Mouse (Mus musculus) liver, adult 2 months (tissue): Measurements from ENCODE around the gene Dapk1. TPM values are rescaled to one million over a fixed set of nuclear protein-coding genes. Genes with fewer than 3 reads are reported as not detected.

Experiments
- DNase-seq: peaks from one replicate; pipeline ENCODE4 v3.0.0-alpha.2; 2011; ENCODE audit warnings: low read depth, low spot score; ENCODE audit errors: extremely low read depth
- H3K27ac ChIP-seq: fragments of 200-500 bp; replicated peaks from 2 replicates; pipeline ENCODE4 v1.5.1; 2012; ENCODE audit warnings: low read depth, mild to moderate bottlenecking, control low read depth, inconsistent platforms, low read length; ENCODE audit not compliant: insufficient read depth
- H3K27me3 ChIP-seq: fragments of 200-500 bp; 2 replicates; pipeline ENCODE4 v1.6.1; 2012; ENCODE audit warnings: mild to moderate bottlenecking, moderate library complexity, low read length, inconsistent platforms; ENCODE audit not compliant: control insufficient read depth, insufficient read depth
- H3K36me3 ChIP-seq: fragments of 200-500 bp; 2 replicates; pipeline ENCODE4 v1.6.1; 2012; ENCODE audit warnings: low read length, inconsistent platforms; ENCODE audit not compliant: control insufficient read depth, insufficient read depth
- H3K4me1 ChIP-seq: fragments of 200-500 bp; 2 replicates; pipeline ENCODE4 v1.6.1; 2011; ENCODE audit warnings: low read length; ENCODE audit not compliant: control insufficient read depth, insufficient read depth
- H3K4me3 ChIP-seq: fragments of 200-500 bp; 2 replicates; pipeline ENCODE4 v1.5.1; 2011; ENCODE audit warnings: low read depth, mild to moderate bottlenecking, control low read depth, low read length, moderate library complexity; ENCODE audit not compliant: insufficient read depth
- H3K79me2 ChIP-seq: fragments of 200-500 bp; 2 replicates; pipeline ENCODE4 v1.6.1; 2012; ENCODE audit warnings: inconsistent platforms, mild to moderate bottlenecking, low read length, moderate library complexity; ENCODE audit not compliant: control insufficient read depth, insufficient read depth
- H3K9ac ChIP-seq: fragments of 200-500 bp; 2 replicates; pipeline ENCODE4 v1.6.1; 2012; ENCODE audit warnings: low read depth, mild to moderate bottlenecking, control low read depth, inconsistent platforms, low read length
- CTCF ChIP-seq: fragments of 200-500 bp; IDR thresholded peaks from 2 replicates; pipeline ENCODE4 v1.5.1; 2011; ENCODE audit warnings: low read depth, low read length, control low read depth
- POLR2A ChIP-seq: fragments of 200-500 bp; IDR thresholded peaks from 2 replicates; pipeline ENCODE4 v1.6.1; 2011; ENCODE audit warnings: low read length, control low read depth; ENCODE audit not compliant: insufficient read depth; ENCODE audit errors: extremely low read depth
- WGBS: fragments of 180-500 bp; shearing (Covaris S2); methylation state at CpG from one replicate; pipeline ENCODE4 v1.1.7; 2018; 5-methylcytosine and 5-hydroxymethylcytosine counted together
- polyA plus RNA-seq: library from polyadenylated mRNA; depleted of rRNA; stranded (reverse); fragments of >200 nt; gene quantifications from 2 replicates; pipeline ENCODE4 v1.2.3, GENCODE M21; 2012
- total RNA-seq: library from RNA; depleted of rRNA; stranded (reverse); fragments of >200 nt; gene quantifications from 2 replicates; pipeline ENCODE4 v1.2.3, GENCODE M21; 2014

The Dapk1 gene
- total and polyA plus RNA-seq, 2 experiments = 23.0 to 80.5 TPM

DNA sequence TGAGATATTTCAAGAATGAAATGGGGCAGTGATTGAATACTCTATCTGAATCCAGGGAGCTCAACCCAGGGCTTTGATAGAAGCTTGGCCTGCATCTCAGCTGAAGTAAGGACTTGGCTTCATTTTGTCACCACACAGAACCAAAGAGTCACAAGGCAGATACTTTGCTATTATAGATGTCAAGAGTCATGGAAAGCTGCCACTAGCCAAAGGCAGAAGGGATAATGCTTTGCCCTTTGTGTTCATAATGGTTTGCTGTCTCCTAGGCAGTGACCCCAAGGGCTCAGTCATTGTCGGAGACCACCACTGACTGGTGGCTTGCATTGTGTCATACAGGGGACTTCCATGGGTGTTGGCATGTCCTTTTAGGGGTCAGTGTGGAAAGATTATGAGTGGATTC, 57.9 kb downstream of the Dapk1 start:
- Histone ChIP-seq H3K27ac (peak overlapping the region; percentile 94), H3K36me3 (0 out of 2 replicates have a peak, but pooled peaks cover 2% of the 10 kb centered on the region), H3K9ac (0 out of 2 replicates have a peak overlapping the region, but pooled peaks have one; percentile 37), H3K4me1 (peaks cover 52% of the 10 kb centered on the region), H3K4me3 (no peak overlapping the region), H3K79me2 (peaks cover 49% of the 10 kb centered on the region), H3K27me3 (no peaks in the 10 kb centered on the region)
- WGBS = 22% methylated on average over 1 of the region's 1 CpGs
- TF ChIP-seq CTCF (no peak), POLR2A (no peak)
- DNase-seq = peak; percentile 78

- H3K4me1 ChIP-seq = peaks cover 53% of the 10 kb centered on the region
- H3K36me3 ChIP-seq = 0 out of 2 replicates have a peak, but pooled peaks cover 2% of the 10 kb centered on the region
- peak overlapping the region; percentile 22 for H3K9ac ChIP-seq
- peak overlapping the region; percentile 94 for H3K27ac ChIP-seq
- peak; percentile 98 for DNase-seq
- TF ChIP-seq CTCF (no peak), POLR2A (no peak)
- H3K79me2 ChIP-seq = peaks cover 49% of the 10 kb centered on the region; the same call in 1 of the 2 replicates
- 20% methylated on average over 2 of the region's 2 CpGs for WGBS
- no peak overlapping the region for H3K4me3 ChIP-seq
- no peaks in the 10 kb centered on the region for H3K27me3 ChIP-seq
These were observed 58.3 kb downstream of the Dapk1 start for GRCm38 (mm10) chr13:60660056-60660455.

- Histone ChIP-seq H3K27me3 (no peaks in the 10 kb centered on the region), H3K79me2 (peaks cover 49% of the 10 kb centered on the region; the same call in 1 of the 2 replicates), H3K4me1 (peaks cover 57% of the 10 kb centered on the region), H3K36me3 (0 out of 2 replicates have a peak, but pooled peaks cover 2% of the 10 kb centered on the region), H3K27ac (peak overlapping the region; percentile 86), H3K9ac (peak overlapping the region; percentile 22; the same call in 1 of the 2 replicates), H3K4me3 (no peak overlapping the region)
- peak; percentile 56 for DNase-seq
- no peak for TF ChIP-seq POLR2A
- TF ChIP-seq CTCF = no peak
- WGBS = 46% methylated on average over 9 of the region's 9 CpGs
These were observed 59.0 kb downstream of the Dapk1 start for GRCm38 (mm10) chr13:60660711-60661261.

- Histone ChIP-seq H3K27me3 (no peaks in the 10 kb centered on the region), H3K4me1 (peaks cover 70% of the 10 kb centered on the region), H3K9ac (0 out of 2 replicates have a peak overlapping the region, but pooled peaks have one; percentile 23), H3K79me2 (peaks cover 51% of the 10 kb centered on the region; the same call in 1 of the 2 replicates), H3K4me3 (no peak overlapping the region), H3K36me3 (0 out of 2 replicates have a peak, but pooled peaks cover 2% of the 10 kb centered on the region), H3K27ac (peak overlapping the region; percentile 86)
- TF ChIP-seq CTCF (no peak), POLR2A (no peak)
- WGBS = 47% methylated on average over 8 of the region's 8 CpGs
- peak; percentile 66 for DNase-seq
These were observed 60.9 kb downstream of the Dapk1 start for GRCm38 (mm10) chr13:60662493-60663177.

DNA sequence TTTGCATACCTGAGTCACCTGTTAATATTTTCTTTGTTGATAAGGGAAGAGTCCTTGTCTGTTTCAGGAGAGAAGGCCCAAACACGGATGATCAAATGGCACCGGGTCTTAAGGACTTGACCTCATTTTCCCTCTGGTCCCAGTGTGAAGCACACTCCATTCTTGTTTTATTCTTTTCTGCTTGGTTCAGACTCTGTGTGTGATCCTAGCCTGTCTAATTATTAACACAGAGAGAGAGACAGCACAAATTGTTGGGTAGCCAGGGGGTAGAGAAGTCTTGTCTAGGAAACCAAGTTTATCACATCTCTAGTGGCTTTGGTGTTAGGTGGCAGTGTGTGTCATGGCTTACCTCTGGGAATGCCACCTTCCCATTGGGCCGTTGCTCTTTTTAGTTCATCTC, 62.3 kb downstream of the Dapk1 start:
- no peak overlapping the region for H3K9ac ChIP-seq
- H3K4me3 ChIP-seq = no peak overlapping the region
- TF ChIP-seq CTCF (no peak), POLR2A (no peak)
- DNase-seq = peak; percentile 73
- H3K36me3 ChIP-seq = 0 out of 2 replicates have a peak, but pooled peaks cover 2% of the 10 kb centered on the region
- H3K79me2 ChIP-seq = peaks cover 55% of the 10 kb centered on the region
- peaks cover 74% of the 10 kb centered on the region for H3K4me1 ChIP-seq
- 23% methylated on average over 3 of the region's 3 CpGs for WGBS
- H3K27me3 ChIP-seq = no peaks in the 10 kb centered on the region
- peak overlapping the region; percentile 67 for H3K27ac ChIP-seq
